Mouse (Mus musculus): ENCODE data around the gene Unc5b.

Unc5b gene

DNA sequence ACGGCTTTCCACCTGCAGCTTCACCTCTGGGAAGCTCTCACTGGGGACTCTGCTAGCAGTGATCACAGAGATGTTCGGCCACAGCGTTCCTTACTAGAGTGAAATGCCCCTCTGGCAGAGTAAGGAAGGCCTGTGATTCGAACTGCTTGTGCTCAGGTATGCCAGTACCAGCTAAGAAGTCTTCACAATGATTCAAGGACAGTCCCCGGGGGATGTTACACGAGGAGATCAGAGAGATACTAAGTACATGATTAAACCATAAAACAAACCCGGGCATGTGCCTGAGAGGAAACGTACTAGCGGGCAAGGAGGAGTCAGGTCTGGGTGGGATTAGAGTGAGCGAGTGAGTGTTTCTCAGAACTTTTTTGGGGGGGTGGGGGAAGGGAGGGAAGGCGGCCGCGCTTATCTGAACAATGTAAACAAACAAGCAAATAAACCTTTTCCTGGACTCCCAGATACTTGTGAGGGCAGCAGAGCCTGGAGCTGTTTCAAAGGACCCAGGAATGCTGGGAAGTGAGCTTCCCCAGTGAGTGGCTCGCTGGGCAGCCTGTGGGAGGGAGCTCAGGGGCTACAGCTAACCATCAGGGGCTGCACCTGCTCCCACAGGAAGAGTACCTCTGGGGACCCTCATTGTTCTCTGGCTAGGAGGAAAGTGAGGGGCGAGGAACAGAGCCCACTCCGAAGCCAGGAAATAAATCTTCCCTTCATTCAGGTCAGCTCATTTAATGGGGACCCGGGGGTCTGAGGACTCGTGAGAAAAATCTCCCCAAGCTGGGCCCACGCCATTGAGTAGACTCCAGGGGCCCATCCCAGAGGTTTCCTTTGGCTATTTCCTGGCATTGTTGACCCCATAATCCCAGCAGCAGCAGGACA lies 30.9 kb downstream of the Unc5b start:
- DNase-seq (ENCODE audit: low spot score) = no peak

- no peak for DNase-seq (ENCODE audit: low spot score)
Observed at GRCm38 (mm10) chr10:60797682-60798422, 33.5 kb downstream of the Unc5b start.

- DNase-seq (ENCODE audit: low spot score) = no peak
Observed at GRCm38 (mm10) chr10:60796474-60796873, 34.9 kb downstream of the Unc5b start.

DNA sequence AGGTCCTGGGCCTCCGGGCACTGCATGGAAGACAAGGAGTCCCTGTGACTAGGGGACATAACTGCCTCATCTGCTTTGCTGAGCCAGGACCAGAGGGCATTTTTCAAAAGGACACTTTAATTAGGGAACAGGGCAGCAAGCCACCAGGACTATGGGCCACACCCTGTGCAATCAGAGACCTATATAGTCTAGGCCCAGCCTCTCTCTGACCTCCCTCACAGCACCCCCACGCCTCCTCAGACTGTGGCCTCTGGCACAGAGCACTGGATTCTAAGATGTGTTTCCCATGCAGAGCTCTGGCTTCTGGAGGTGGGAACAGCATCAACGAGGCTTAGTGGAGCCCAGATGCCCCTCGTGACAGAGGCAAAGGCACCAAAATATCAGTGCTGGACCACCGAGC lies 35.4 kb downstream of the Unc5b start:
- no peak for DNase-seq (ENCODE audit: low spot score)

DNA sequence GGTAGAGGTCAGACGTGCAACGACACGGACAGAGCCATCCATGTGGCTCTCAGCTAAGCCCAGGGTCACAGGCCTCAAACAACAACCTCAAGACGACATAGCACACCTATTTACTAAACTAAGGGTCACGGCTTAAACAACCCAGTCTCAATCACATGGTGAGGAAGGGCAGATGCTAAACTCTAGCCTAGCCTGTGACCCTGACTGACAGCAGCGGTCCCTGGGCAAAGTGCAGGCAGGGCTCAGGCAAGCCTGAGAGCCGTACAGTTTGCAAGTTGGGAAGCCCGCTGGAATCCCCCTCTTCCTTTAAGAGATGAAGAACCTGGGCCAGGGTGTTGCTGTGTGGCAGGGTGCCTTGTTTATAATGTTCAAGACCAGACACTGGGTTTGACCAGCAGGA lies 36.6 kb downstream of the Unc5b start:
- DNase-seq (ENCODE audit: low spot score) = no peak

GRCm38 (mm10) chr10:60794374-60794773 lies 37.0 kb downstream of the Unc5b start:
- no peak for DNase-seq (ENCODE audit: low spot score)

GRCm38 (mm10) chr10:60792841-60793240 lies 38.5 kb downstream of the Unc5b start:
- DNase-seq (ENCODE audit: low spot score) = no peak

DNA sequence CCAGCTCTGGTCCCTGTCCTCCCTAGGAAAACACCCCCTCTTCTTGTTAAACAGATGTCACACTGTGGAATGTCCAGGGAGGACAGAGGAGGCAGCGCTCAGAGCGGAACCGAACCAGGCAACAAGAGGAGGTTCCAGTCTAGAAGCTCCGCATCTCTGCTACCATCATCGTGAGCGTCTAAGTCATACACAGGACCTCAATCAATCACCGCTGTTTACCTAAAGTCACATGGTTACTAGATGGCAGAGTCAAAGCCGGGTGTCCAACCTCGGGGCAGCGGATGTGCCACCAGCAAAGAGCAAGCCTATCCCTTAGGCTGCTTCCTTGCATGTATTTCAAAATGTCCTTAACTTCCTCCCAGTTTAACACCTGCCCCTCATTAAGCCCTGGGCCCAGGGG lies 39.0 kb downstream of the Unc5b start:
- DNase-seq (ENCODE audit: low spot score) = no peak

GRCm38 (mm10) chr10:60790912-60791311 lies 40.5 kb downstream of the Unc5b start:
- DNase-seq (ENCODE audit: low spot score) = no peak

DNA sequence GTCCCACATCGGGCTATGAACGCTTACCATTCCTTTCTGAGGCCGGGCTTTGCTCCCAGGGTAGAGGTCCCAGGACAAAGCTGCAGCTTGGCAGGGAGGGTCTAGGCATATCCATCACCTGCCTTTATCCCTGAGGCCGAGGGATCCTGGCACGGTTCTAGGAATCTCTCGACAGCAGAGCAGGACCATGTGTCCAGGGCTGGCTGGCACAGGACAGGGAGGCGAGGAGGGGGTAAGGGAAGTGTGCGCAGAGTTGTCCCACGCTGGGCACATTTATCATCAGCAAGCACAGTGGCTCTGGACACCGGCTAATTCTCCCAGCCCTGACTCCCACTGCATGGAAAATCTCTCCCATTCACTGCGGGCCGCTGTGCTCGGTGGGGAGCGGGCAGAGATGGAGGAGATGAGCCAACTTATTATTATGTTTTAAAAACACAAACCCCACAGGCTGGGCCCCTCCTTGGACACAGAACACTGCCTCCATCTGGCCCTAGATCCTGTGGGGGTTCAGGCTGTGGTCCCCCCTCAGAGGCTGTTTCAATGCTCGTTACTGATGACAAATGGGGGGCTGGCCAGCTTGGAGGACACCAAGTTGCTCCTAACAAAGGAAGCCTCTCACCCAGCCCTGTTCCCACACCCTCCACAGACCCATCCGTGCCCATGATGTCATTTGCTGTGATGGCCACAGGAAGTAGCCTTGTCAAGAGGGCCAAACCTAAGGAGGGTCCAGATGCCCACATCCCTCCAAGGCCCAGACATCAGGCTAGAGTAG lies 43.9 kb downstream of the Unc5b start:
- DNase-seq (ENCODE audit: low spot score) = no peak

DNA sequence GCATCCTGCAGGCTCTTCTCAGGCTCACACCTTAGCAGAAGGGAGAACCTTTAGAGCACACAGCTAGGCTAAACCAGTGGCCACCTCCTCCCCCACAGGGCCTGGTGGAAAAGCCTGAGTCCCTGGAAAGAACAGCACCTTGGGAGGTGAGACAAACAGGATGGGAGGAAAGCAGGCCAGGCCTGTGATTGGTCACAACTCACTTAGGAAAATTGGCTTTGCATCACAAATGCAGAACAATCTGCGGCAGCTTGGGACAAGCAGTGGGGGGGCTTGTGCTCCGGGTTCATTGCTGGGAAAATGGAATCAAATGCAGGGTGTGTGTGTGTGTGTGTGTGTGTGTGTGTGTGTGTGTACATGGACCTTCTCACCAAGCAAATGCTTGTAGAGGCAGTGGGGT lies 47.8 kb downstream of the Unc5b start:
- DNase-seq (ENCODE audit: low spot score) = no peak

DNA sequence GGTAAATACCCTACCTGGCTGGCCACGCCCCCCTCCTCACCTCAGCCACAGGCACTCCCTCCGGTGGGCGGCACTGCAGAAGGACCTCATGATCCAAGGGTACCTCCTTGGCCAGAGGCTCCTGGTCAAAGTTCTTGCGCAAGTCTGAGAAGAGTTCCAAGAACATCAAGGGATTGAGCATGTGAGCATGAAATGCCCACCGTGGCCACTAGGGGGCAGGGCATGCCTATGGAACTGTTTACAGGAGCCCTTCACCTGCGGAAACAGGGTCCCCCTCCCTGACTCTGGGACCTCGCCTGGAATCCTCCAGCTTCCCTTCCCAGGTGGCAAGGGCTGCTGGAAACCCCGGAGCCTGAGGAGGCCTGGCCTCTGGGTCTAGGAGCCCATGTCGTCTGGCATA lies 51.8 kb downstream of the Unc5b start:
- DNase-seq (ENCODE audit: low spot score) = peak; percentile 72

GRCm38 (mm10) chr10:60778542-60778941 lies 52.8 kb downstream of the Unc5b start:
- DNase-seq (ENCODE audit: low spot score) = peak; percentile 31

DNA sequence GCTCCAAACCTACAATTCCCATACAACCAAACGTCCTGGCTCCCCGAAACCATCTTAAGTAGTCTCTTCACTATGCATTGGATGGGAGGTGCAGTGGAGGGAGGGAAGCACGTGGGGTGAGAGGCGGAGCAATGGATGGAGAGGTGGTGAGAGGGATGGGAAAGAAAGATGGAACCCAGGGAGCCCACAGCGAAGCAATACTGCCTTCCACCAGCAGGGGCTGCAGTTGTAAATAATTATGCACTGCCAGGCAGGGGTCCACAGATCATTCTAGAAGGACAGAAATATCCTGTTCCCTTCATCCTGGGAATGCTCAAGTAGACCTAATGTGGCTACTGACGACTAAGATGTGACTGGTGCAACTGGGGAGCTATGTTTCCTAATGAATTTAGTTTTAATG lies 55.9 kb downstream of the Unc5b start:
- no peak for DNase-seq (ENCODE audit: low spot score)

- no peak for DNase-seq (ENCODE audit: low spot score)
Observed at GRCm38 (mm10) chr10:60774616-60775015, 56.8 kb downstream of the Unc5b start.

GRCm38 (mm10) chr10:60770855-60771254 lies 60.5 kb downstream of the Unc5b start:
- no peak for DNase-seq (ENCODE audit: low spot score)

GRCm38 (mm10) chr10:60768614-60769013 lies 62.8 kb downstream of the Unc5b start:
- no peak for DNase-seq (ENCODE audit: low spot score)

DNA sequence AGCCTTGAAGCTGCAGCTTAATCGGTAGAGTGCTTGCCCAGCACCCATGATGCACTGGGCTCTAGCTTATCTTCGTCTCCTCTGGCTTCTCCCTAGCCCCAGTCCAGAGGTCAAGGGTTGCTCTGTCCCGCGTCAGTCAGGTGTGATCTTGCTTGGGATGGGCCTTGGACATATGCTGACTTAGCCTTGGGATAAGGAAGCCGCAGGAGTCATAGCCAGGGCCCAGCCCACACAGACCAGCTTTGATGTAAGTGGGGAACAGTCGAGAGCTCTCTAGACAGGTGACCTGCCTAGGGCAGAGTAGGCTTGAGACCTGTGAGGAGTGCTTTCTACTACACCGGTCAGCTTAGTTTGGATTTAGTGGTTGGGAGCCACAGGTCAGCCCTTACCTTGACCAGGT lies 64.0 kb downstream of the Unc5b start:
- DNase-seq (ENCODE audit: low spot score) = no peak

DNA sequence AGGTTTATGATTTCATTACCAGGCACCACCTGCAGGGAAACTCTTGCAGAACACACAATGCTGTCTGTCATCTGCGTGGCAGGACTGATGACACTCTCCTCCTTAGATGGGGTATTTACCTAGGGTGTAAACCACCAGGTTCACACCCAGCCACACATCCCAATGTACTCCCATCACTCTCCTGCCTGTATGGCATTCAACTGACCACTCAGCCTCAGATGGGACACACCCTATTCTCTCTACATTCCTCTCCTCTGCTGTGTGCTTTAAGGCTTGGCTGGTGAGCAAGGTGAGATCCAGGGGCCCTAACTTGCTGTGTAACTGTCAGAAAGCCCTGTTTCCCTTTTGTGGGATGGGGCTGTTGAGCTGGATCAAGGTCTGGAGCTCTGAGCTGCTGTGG lies 69.3 kb downstream of the Unc5b start:
- DNase-seq (ENCODE audit: low spot score) = no peak

GRCm38 (mm10) chr10:60760377-60760776 lies 71.0 kb downstream of the Unc5b start:
- peak; percentile 88 for DNase-seq (ENCODE audit: low spot score)

DNA sequence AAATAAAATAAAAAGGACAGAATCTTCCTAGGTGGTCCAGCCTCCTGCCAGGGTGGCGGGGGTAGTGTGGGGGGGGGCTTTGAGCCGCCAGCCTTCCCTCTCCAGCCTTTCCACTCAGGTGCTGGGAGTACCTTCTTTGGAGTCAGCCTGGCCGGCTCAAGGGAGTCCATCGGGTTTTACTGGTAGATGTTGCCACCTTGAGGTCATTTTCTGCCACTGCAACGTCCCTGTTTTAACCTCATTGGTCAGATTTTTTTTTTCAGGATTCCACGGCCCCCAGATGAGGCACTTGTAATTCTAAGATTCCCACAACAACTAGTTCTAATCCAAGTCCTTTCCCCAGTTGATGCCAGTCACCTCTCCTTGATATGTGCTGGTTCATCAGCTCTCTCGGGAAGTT lies 74.4 kb downstream of the Unc5b start:
- peak; percentile 55 for DNase-seq (ENCODE audit: low spot score)

DNA sequence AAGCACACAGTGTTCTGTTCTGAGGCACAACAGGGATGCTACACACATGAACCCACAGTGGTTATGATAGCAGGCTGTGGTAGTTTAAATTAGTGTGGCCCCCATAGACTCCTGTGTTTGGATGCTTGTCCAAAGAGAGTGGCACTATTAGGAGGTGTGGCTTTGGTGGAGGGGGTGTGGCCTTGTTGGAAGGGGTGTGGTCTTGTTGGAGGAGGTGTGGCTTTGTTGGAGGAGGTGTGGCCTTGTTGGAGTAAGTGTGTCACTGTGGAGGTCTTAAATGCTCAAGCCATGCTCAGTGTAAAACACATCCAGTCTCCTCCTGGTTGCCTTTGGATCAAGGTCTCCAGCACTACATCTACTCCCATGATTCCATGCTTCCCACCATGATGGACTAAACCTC lies 75.2 kb downstream of the Unc5b start:
- no peak for DNase-seq (ENCODE audit: low spot score)

DNA sequence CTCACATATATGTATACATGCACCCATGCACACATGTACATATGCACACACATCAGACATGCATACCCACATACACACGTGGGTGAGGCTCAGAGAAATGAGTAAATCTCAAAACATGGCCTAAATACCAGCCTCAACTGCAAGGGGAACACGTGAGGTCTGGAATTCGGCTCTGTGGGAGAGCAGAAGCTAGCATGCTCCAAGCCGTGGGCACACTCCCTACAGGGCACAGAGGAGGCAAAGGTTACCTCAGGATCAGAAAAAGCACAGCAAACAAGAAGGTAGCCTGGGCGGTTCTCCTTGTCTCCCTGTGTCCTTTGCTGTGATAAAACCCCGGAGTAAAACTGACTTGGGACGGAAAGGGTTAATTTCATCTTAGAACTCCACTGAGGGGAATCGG lies 77.4 kb downstream of the Unc5b start:
- DNase-seq (ENCODE audit: low spot score) = no peak

All from ovary, postnatal 14 days (tissue).